Mouse (Mus musculus): ENCODE measurements at regions not wholly inside any gene's neighbourhood (a gene's known extent, or its start where the extent isn't known, plus 50 kb on each side); places are given as distances from the start of the nearest gene placed in this dataset.

DNA sequence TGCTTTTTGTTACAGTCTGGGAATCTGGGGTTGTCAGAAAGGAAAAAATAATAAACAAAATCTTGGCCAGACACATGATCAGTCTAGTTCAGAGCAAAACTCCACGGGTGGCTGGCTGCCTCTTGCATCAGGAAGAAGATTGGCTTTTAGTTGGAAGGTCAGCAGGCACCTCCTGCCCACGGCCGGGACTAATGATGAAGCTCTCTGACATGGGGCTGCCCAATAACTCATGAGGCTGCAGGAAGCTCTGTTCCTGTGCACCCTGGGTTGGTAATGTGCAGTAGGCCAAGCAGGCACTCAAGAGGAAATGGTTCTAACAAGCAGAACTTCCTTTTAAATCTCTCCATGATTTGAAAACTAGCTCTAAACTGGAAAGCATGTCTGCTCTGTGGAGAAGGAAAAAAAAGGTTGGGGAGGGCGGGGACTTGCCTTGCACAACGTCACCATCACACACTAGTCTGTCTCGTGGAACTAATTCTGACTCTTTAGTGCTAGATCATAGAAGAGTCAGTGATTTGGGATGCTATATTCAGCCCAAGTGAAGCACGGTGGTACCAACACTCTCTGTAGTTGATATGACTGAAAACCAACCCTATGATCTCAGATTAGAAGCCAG, 507.1 kb upstream of the Adam5 start:
- DNase-seq = peak; percentile 26 to 54

DNA sequence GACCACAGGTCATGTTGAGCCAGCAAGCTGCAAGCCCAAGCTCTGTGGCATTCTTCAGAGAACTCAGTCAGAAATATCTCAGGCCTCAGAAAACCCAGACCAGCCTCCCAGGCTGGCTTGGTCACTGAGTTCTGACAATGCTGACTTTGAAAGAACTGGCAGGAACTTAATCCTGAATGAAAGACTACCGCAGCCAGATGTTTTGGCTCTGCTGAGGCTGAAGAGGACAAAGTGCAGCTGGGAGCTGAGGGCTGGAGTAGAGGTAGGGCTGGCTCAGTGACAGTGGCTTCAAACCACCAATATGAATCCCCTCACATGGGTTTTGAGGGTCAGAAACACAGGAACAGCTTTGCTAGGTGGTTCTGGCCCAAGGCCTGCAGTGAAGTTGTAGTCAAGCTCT, 505.6 kb upstream of the Adam5 start:
- DNase-seq = peak; percentile 38 to 67

GRCm38 (mm10) chr8:25328318-25328717, 504.1 kb upstream of the Adam5 start:
- DNase-seq = no peak

DNA sequence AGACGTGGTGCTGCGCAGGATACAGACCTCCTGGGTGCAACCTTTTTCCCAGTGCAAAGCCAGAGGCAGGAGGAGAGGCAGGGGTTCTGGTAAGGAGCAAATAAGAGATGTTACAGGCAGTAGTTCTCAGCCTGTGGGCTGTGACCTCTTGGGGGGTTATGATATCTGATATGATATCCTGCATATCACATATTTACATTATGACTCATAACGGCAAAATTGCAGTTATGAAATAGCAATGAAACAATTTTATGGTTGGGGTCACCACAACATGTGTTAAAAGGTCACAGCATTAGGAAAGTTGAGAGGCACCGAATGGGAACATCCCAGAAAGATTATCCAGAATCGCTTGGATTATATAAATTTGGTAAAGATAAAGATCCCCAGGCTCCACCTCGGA, 502.8 kb upstream of the Adam5 start:
- DNase-seq = no peak

DNA sequence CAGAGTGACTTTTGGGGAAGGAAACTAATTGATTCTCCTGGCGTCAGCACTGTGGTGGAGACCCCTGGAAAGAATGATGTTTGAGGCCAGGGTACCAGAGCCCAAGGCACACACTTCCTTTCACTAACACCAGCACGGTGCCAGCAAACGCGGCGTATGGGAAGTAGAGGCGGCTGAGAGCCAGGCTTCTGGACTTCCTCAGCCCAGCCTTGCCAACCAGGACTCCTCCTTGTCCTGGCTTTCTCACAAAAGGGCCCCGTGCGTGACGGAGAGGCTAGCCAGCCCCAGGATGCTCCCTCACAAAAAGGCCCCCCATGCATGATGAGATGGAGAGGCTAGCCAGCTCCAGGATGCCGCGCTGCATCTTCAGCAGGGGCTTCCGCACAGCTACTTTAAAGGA, 502.1 kb upstream of the Adam5 start:
- peak; percentile 57 to 75 for DNase-seq

- DNase-seq = peak in 1 of 2 experiments; percentile 24
These were observed 500.6 kb upstream of the Adam5 start for GRCm38 (mm10) chr8:25324731-25325130.

DNA sequence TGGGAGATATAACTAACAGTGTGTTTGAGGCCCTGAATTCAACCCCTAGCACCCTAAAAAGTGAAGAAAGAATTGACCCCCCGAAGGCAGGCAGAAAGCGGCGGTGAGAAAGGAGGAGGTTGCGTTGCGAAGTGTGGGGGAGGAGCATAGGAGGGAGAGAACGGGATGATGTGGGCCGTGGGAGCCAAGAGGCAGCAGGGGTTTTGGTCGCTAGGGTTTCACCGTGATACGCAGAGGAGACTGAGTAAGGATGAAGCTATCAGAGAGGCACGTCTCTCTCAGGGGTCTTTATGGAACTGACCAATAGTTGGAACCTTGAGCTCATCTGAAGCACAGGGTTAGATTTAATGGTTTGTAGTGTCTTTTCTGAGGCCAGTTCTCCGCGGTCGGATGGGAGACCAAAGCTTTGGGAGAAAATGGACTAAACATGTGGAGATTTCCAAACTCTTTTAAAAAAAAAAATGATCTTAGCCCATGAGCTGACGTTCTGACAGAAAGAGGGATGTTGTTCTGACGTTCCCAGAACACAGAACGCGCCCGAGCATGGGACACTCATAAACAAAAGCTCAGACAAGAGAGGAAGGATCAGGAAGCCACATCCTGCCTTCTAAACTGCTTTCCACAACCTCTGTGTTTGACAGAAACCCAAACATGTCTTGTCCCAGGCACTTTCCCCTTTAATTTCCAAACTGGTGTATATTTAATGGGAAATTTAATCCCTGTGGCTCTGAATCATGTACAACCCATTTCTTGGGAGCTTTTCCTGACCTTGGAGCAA, 499.7 kb upstream of the Adam5 start:
- DNase-seq = peak in 1 of 2 experiments; percentile 55

DNA sequence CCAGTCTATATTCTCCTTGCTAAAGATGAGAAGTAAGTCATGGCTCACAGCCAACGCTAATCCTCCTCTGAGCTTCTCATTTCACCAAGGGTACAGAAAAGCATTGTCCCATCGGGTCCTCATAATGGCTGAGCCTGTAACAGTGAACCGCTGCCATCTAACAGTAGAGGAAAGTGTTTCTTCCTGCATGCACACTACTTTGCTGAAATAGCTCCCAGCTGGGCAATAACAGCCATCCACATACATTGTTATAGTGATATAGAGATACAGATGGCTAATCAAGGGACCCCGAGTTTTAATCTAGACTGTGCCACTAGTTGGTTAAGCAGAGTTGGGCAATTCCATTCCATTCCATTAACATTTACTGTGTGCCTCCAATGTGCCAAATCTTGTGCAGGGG, 492.2 kb upstream of the Adam5 start:
- no peak for DNase-seq

DNA sequence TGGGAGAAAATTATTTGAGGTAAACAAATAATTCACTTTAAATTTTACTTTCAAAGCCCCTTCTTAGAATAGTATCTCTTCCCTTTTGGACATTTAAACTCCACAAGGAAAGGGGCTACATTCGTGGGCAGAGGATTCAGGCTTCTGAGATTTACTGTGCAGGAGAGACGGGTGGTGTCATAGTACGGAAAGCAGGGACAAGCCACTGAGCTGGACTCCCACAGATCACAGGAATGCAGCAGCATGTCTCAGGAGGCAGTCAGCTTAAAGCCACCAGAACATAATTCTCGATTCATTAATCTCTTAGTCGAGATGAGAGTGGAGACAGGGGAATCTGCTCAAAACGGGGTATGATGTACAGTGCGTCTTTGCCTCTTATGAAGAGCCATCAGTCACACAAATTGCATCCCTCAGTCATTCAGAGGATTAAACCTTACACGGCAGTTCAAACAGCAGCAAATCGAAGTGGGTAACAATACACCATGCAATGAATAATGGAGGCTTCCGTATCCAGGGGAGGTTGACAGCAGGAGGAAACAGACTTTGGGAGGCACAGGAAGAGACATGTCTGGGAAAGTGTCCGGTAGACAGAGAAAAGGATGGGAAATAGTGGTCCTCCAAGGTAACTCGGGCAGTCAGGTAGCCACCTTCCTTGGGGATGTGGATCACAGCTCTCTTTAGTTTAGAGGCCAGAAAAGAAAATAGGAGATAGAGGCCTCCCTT, 487.8 kb upstream of the Adam5 start:
- no peak for DNase-seq

- no peak for DNase-seq
These were observed 483.8 kb upstream of the Adam5 start for GRCm38 (mm10) chr8:25307956-25308355.

- DNase-seq = peak in 1 of 2 experiments; percentile 39
These were observed 483.3 kb upstream of the Adam5 start for GRCm38 (mm10) chr8:25307511-25307910.

DNA sequence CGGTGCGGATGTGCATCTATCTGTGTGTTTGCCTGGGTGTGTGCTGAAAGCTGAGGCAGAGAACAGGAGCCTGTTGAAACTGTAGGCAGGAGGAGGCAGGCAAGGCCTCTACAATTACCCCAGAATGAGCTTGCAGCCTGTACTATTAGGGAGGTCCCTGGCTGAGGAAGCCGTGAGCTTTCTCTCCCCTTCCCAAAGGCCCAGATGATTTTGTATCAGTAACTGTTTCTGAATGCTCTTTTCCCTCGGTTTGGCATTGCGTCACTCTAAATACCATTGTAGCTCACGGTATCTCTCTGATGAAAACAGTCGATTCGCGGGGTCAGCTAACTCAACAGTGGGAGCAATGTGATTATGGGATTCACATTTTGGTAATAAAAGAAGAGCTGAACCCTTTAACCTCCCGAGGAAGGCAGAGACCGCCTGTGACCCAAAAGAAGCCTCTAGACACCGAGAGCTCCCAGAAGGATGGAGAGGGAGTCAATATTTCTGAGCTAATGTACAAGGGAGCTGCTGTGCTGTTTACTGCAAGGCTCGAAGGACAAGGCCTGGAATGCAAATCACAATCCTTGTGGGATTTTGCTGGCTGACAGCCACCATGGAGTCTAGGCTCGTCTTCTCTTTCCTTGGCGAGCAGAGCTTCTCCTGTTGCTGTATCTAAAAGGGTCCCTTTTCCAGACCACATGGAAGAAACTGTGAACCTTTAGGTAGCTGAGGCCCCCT, 482.8 kb upstream of the Adam5 start:
- peak; percentile 36 to 40 for DNase-seq
